Mouse (Mus musculus) spleen, postnatal 14 days (tissue): ENCODE results near the gene Mtf1.

ENCODE experiments used
- DNase-seq, 2 experiments: peaks; one replicate each; pipeline ENCODE4 v3.0.0; 2021 to 2022; ENCODE audit warnings: low spot score in 2 of 2

Gene Mtf1

GRCm38 (mm10) chr4:124801552-124802308, at the start of gene Mtf1:
Mtf1 (plus strand) TSS chr4:124802104.
- peak; percentile 77 to 85 for DNase-seq

- peak in 1 of 2 experiments; percentile 16 for DNase-seq
These were observed 49.4 kb upstream of the Mtf1 start for GRCm38 (mm10) chr4:124752281-124753199.

GRCm38 (mm10) chr4:124755526-124755925, 46.4 kb upstream of the Mtf1 start:
- DNase-seq = no peak

- DNase-seq = no peak
These were observed 42.5 kb upstream of the Mtf1 start for GRCm38 (mm10) chr4:124759305-124759811.

GRCm38 (mm10) chr4:124761201-124761600, 40.7 kb upstream of the Mtf1 start:
- DNase-seq = no peak

GRCm38 (mm10) chr4:124762858-124763452, 38.9 kb upstream of the Mtf1 start:
- no peak for DNase-seq

GRCm38 (mm10) chr4:124765802-124766565, 35.9 kb upstream of the Mtf1 start:
- DNase-seq = no peak

- no peak for DNase-seq
These were observed 35.4 kb upstream of the Mtf1 start for GRCm38 (mm10) chr4:124766566-124766940.

- no peak for DNase-seq
These were observed 32.8 kb upstream of the Mtf1 start for GRCm38 (mm10) chr4:124768963-124769591.

GRCm38 (mm10) chr4:124770624-124771023, 31.3 kb upstream of the Mtf1 start:
- DNase-seq = no peak

- no peak for DNase-seq
These were observed 29.8 kb upstream of the Mtf1 start for GRCm38 (mm10) chr4:124772125-124772524.

GRCm38 (mm10) chr4:124773449-124773848, 28.5 kb upstream of the Mtf1 start:
- no peak for DNase-seq

GRCm38 (mm10) chr4:124773995-124774394, 27.9 kb upstream of the Mtf1 start:
- DNase-seq = no peak

- peak in 1 of 2 experiments; percentile 10 for DNase-seq
These were observed 27.5 kb upstream of the Mtf1 start for GRCm38 (mm10) chr4:124774429-124774828.

- no peak for DNase-seq
These were observed 20.5 kb upstream of the Mtf1 start for GRCm38 (mm10) chr4:124781361-124781760.

- no peak for DNase-seq
These were observed 19.5 kb upstream of the Mtf1 start for GRCm38 (mm10) chr4:124782395-124782794.

- DNase-seq = no peak
These were observed 18.0 kb upstream of the Mtf1 start for GRCm38 (mm10) chr4:124783937-124784336.

GRCm38 (mm10) chr4:124790013-124790412, 11.9 kb upstream of the Mtf1 start:
- DNase-seq = no peak

- no peak for DNase-seq
These were observed 9.8 kb upstream of the Mtf1 start for GRCm38 (mm10) chr4:124792114-124792513.

GRCm38 (mm10) chr4:124796141-124796540, 5.8 kb upstream of the Mtf1 start:
- no peak for DNase-seq

- no peak for DNase-seq
These were observed 5.0 kb upstream of the Mtf1 start for GRCm38 (mm10) chr4:124796913-124797312.
